Mouse (Mus musculus): ENCODE results near the gene Slc8a1.

The Slc8a1 gene

GRCm38 (mm10) chr17:81363368-81363767, 374.8 kb downstream of the Slc8a1 start:
- no peak for DNase-seq (ENCODE audit: low read depth, low spot score)

DNA sequence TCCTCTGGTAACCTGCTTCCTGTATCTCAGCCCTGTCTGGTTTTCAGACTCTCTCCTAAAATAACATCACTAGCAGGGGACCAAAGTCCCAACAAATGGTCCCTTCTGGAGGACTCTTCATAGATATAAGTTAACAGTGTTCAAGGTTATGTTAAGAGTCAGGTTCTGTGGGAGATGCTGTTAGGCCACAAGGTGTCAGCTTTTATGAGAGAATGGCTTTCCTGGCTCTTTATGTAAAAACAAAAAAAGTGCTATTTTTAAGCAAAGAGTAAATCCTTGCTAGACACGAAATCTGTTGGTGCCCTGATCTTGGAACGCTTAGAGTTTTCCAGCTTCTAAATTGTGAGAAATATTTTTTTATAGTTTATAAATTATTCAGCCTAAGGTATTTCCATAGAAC, 377.6 kb downstream of the Slc8a1 start:
- DNase-seq (ENCODE audit: low read depth, low spot score), result no peak

DNA sequence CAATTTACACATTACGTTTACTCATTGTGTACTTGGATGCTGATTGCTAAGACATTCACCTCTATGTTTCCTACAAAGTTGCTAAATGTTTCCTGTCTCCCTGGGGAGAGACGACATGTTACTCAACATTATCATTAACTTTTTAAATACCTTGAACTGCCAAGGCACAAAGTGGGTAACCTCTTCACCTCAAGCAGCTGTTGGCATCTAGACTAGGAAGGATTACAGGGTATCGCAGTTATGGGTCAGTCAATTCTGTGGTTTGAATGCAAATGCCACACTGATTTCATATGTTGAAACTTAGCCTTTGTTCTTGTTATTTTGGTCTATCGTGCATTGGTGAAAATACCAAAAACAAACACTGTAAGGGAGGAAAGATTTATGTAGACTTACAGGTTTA, 378.1 kb downstream of the Slc8a1 start:
- no peak for DNase-seq (ENCODE audit: low read depth, low spot score)

GRCm38 (mm10) chr17:81336024-81336754, 402.0 kb downstream of the Slc8a1 start:
- no peak for DNase-seq (ENCODE audit: low read depth, low spot score)

DNA sequence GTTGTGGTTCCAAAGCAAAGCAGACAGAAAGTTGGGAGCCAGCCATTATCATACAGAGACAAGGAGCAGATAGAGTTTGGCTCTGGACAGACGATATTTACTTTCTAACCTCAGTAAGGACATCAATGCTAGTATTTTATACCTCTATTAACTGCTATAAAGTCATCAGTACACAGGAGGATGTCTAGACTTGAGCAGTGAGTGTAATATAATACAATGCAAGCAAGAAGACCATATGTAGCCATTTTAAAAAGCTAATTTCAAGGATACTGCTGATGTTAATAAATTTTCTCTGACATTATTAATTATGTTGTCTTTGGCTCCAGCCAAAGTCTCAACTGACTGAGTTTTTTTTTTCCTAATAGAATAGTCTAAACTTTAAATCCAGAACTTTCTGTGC, 402.7 kb downstream of the Slc8a1 start:
- no peak for DNase-seq (ENCODE audit: low read depth, low spot score)
